Comparison of ENCODE assay signal across 7 mouse cellular contexts in genomic region chr16:91884196-91884595, GRCm38 (mm10).
DNase-seq lines count a peak whose midpoint lies in the region; ATAC-seq and TF ChIP-seq lines count a peak whose summit lies in the region.

No protein-coding gene starts in this region.

- DNase-seq in layer of hippocampus, adult 2 months (ENCODE audit: low spot score in 2 of 2): no peak
- DNase-seq in layer of hippocampus, postnatal 14 days (ENCODE audit: low spot score in 2 of 2): no peak
- peak; percentile 62 for DNase-seq in WW6 (ENCODE audit: low read depth, low spot score)
- no peak for DNase-seq in right cerebral cortex, adult 2 months (ENCODE audit: low spot score in 2 of 2)
- no peak for DNase-seq in right cerebral cortex, postnatal 36 days (ENCODE audit: low spot score in 2 of 2)

- H3K4me3 ChIP-seq in layer of hippocampus, adult 2 months: no peak overlapping the region

- ATAC-seq in erythroblast, adult 5-6 weeks (replicated peaks; ENCODE audit: low FRiP score, poor library complexity, severe bottlenecking): peak; percentile 72
- peak; percentile 62 for ATAC-seq in monocyte, adult 5-6 weeks (replicated peaks; ENCODE audit: insufficient number of reproducible peaks, low FRiP score, low TSS enrichment, poor library complexity, severe bottlenecking)

- peak; percentile 74 for TF ChIP-seq CTCF in layer of hippocampus, adult 2 months (conservative IDR thresholded peaks at IDR 0.05)

- H3K27ac ChIP-seq in layer of hippocampus, adult 2 months: peak overlapping the region; percentile 80
